Mouse (Mus musculus) CH12.LX (cell line): ENCODE data around the gene Smg5. TPM values are rescaled to one million over a fixed set of nuclear protein-coding genes. Genes with fewer than 3 reads are reported as not detected.

Source experiments
- DNase-seq: peaks from one replicate; pipeline ENCODE4 v3.0.0-alpha.2; 2013; ENCODE audit errors: extremely low read depth
- H3K27ac ChIP-seq: 2 replicates; pipeline ENCODE4 v1.5.1; 2012; ENCODE audit warnings: low read depth, mild to moderate bottlenecking, control low read depth, moderate library complexity; ENCODE audit not compliant: insufficient read depth
- H3K27me3 ChIP-seq: replicated peaks from 2 replicates; pipeline ENCODE3; 2012; ENCODE audit warnings: inconsistent platforms
- H3K36me3 ChIP-seq, 2 experiments: replicated peaks in 1 of 2; 2 replicates each; pipeline versions ENCODE3 to v1.6.1; 2012; ENCODE audit warnings: inconsistent platforms in 1 of 2, low read length in 1 of 2, mild to moderate bottlenecking in 1 of 2, mixed read lengths in 1 of 2, moderate library complexity in 1 of 2; ENCODE audit not compliant: control insufficient read depth in 1 of 2, insufficient read depth in 1 of 2
- H3K4me1 ChIP-seq, 2 experiments: 2 replicates each; pipeline ENCODE4 v1.6.1; 2012; ENCODE audit warnings: inconsistent platforms in 1 of 2, moderate library complexity in 1 of 2; ENCODE audit not compliant: insufficient read depth in 2 of 2, control insufficient read depth in 1 of 2
- H3K4me2 ChIP-seq: 2 replicates; pipeline ENCODE4 v1.6.1; 2012; ENCODE audit warnings: low read depth, mild to moderate bottlenecking, control low read depth; ENCODE audit not compliant: poor library complexity, insufficient read depth, severe bottlenecking
- H3K4me3 ChIP-seq, 3 experiments: fragments of 150-350 bp in 1 of 3; sonication (generic) in 1 of 3; replicated peaks in 1 of 3; 2 replicates each; pipeline versions ENCODE3 to v1.5.1; 2011 to 2012; ENCODE audit warnings: low read depth in 2 of 3, low read length in 2 of 3, mild to moderate bottlenecking in 2 of 3, moderate library complexity in 2 of 3, control low read depth in 1 of 3, improper control_type of control experiment in 1 of 3, inconsistent platforms in 1 of 3, mixed read lengths in 1 of 3; ENCODE audit not compliant: poor library complexity in 1 of 3
- H3K79me2 ChIP-seq: replicated peaks from 2 replicates; pipeline ENCODE4 v1.6.1; 2012; ENCODE audit warnings: mild to moderate bottlenecking, moderate library complexity; ENCODE audit not compliant: control insufficient read depth, poor library complexity, insufficient read depth, severe bottlenecking; ENCODE audit errors: extremely low read depth
- H3K9ac ChIP-seq: 2 replicates; pipeline ENCODE4 v1.6.1; 2012; ENCODE audit warnings: low read depth, mild to moderate bottlenecking, control low read depth, moderate library complexity; ENCODE audit not compliant: insufficient read depth
- H3K9me3 ChIP-seq: replicated peaks from 2 replicates; pipeline ENCODE3; 2012; ENCODE audit warnings: low read length, inconsistent platforms, mixed read lengths
- BHLHE40 ChIP-seq: IDR thresholded peaks from 2 replicates; pipeline ENCODE4 v1.6.1; 2011; ENCODE audit warnings: mild to moderate bottlenecking, low read depth, low read length, improper control_type of control experiment
- CHD1 ChIP-seq: IDR thresholded peaks from 2 replicates; pipeline ENCODE4 v1.6.1; 2012; ENCODE audit warnings: low read depth, low read length, improper control_type of control experiment, inconsistent platforms
- CHD2 ChIP-seq: IDR thresholded peaks from 2 replicates; pipeline ENCODE4 v1.6.1; 2011; ENCODE audit warnings: low read length, improper control_type of control experiment
- E2F4 ChIP-seq: IDR thresholded peaks from 2 replicates; pipeline ENCODE4 v1.6.1; 2011; ENCODE audit warnings: low read depth, low read length, improper control_type of control experiment; ENCODE audit not compliant: insufficient replicate concordance
- ELF1 ChIP-seq: IDR thresholded peaks from 2 replicates; pipeline ENCODE4 v1.6.1; 2014; ENCODE audit warnings: low read depth, mild to moderate bottlenecking, inconsistent platforms, low read length, improper control_type of control experiment
- ETS1 ChIP-seq: conservative IDR thresholded peaks from 2 replicates; pipeline ENCODE4 v1.6.1; 2012; ENCODE audit warnings: low read depth, mild to moderate bottlenecking, inconsistent platforms, low read length, improper control_type of control experiment, moderate library complexity
- GABPA ChIP-seq: IDR thresholded peaks from 2 replicates; pipeline ENCODE4 v1.6.1; 2012; ENCODE audit warnings: low read depth, low read length, improper control_type of control experiment, inconsistent platforms; ENCODE audit not compliant: insufficient replicate concordance
- HCFC1 ChIP-seq: IDR thresholded peaks from 2 replicates; pipeline ENCODE4 v1.6.1; 2012; ENCODE audit warnings: low read depth, mild to moderate bottlenecking, inconsistent platforms, low read length, improper control_type of control experiment
- JUND ChIP-seq: conservative IDR thresholded peaks from 2 replicates; pipeline ENCODE4 v1.6.1; 2011; ENCODE audit warnings: low read depth, low read length, improper control_type of control experiment
- MAZ ChIP-seq: IDR thresholded peaks from 2 replicates; pipeline ENCODE4 v1.6.1; 2012; ENCODE audit warnings: low read depth, mild to moderate bottlenecking, inconsistent platforms, low read length, improper control_type of control experiment, moderate library complexity
- MXI1 ChIP-seq: IDR thresholded peaks from 2 replicates; pipeline ENCODE4 v1.6.1; 2011; ENCODE audit warnings: mild to moderate bottlenecking, low read depth, low read length, improper control_type of control experiment
- MYC ChIP-seq: IDR thresholded peaks from 2 replicates; pipeline ENCODE4 v1.6.1; 2011; ENCODE audit warnings: low read depth, mild to moderate bottlenecking, improper control_type of control experiment, low read length
- POLR2A ChIP-seq: IDR thresholded peaks from 2 replicates; pipeline ENCODE4 v1.6.1; 2011; ENCODE audit warnings: low read depth, mild to moderate bottlenecking, improper control_type of control experiment, low read length
- RCOR1 ChIP-seq: conservative IDR thresholded peaks from 2 replicates; pipeline ENCODE4 v1.6.1; 2012; ENCODE audit warnings: low read depth, mild to moderate bottlenecking, inconsistent platforms, low read length, improper control_type of control experiment
- SMC3 ChIP-seq: IDR thresholded peaks from 2 replicates; pipeline ENCODE4 v1.6.1; 2011; ENCODE audit warnings: low read depth, low read length, improper control_type of control experiment
- TBP ChIP-seq: conservative IDR thresholded peaks from 2 replicates; pipeline ENCODE4 v1.6.1; 2011; ENCODE audit warnings: low read depth, low read length, improper control_type of control experiment
- TCF12 ChIP-seq: IDR thresholded peaks from 2 replicates; pipeline ENCODE4 v1.6.1; 2014; ENCODE audit warnings: low read depth, mild to moderate bottlenecking, inconsistent platforms, low read length, improper control_type of control experiment
- UBTF ChIP-seq: IDR thresholded peaks from 2 replicates; pipeline ENCODE4 v1.6.1; 2012; ENCODE audit warnings: low read depth, mild to moderate bottlenecking, inconsistent platforms, low read length, improper control_type of control experiment, moderate library complexity
- USF1 ChIP-seq: IDR thresholded peaks from 2 replicates; pipeline ENCODE4 v1.6.1; 2014; ENCODE audit warnings: low read depth, mild to moderate bottlenecking, inconsistent platforms, low read length, improper control_type of control experiment
- USF2 ChIP-seq: conservative IDR thresholded peaks from 2 replicates; pipeline ENCODE4 v1.6.1; 2011; ENCODE audit warnings: low read depth, low read length, improper control_type of control experiment
- ZC3H11A ChIP-seq: IDR thresholded peaks from 2 replicates; pipeline ENCODE4 v1.6.1; 2012; ENCODE audit warnings: low read depth, mild to moderate bottlenecking, inconsistent platforms, low read length, improper control_type of control experiment
- ZKSCAN1 ChIP-seq: IDR thresholded peaks from 2 replicates; pipeline ENCODE4 v1.6.1; 2012; ENCODE audit warnings: low read depth, inconsistent platforms, low read length, improper control_type of control experiment, borderline replicate concordance
- dilution Hi-C: fragments of 300-500 bp; cut with MboI; formaldehyde crosslinking; loops from 2 replicates; pipeline ENCODE4 v1.14.3; 2020; ENCODE audit warnings: low sequenced_read_pairs; ENCODE audit not compliant: extremely low pct_unique_long_range_greater_than_20kb, extremely low pct_ligation_motif_present
- in situ Hi-C: fragments of 300-500 bp; cut with MboI; formaldehyde crosslinking; loops from 3 replicates; pipeline ENCODE4 v1.14.3; 2019; ENCODE audit warnings: low sequenced_read_pairs, low pct_ligation_motif_present, low pct_unique_long_range_greater_than_20kb, mixed read lengths
- polyA plus RNA-seq: library from polyadenylated mRNA; unstranded; fragments of >175 nt; gene quantifications from 2 replicates; pipeline ENCODE4 v1.2.1, GENCODE M21; 2012; ENCODE audit warnings: low read depth; ENCODE audit not compliant: insufficient read length
- total RNA-seq, 2 experiments: library from RNA; depleted of rRNA; stranded (reverse); fragments of 300-350 nt in 1 of 2; fragments of >200 nt in 1 of 2; gene quantifications; 2 replicates each; pipeline ENCODE4 v1.2.3; 2012 to 2014

Gene Smg5
- total and polyA plus RNA-seq, 3 experiments = 43.7 to 81.6 (median 58.3) TPM

GRCm38 (mm10) chr3:88361096-88361495, 25.0 kb downstream of the Smg5 start:
- no peak for DNase-seq
- Histone ChIP-seq H3K79me2 (no peaks in the 10 kb centered on the region), H3K27ac (no peak overlapping the region), H3K27me3 (no peaks in the 10 kb centered on the region), H3K9ac (no peak overlapping the region), H3K36me3 (peaks cover 63 to 94% of the 10 kb centered on the region in 2 experiments), H3K4me1 (no peaks in the 10 kb centered on the region), H3K4me2 (no peak overlapping the region), H3K9me3 (no peaks in the 10 kb centered on the region)
- dilution Hi-C loops = no loop called here
- in situ Hi-C loops = no loop called here
- no peak for TF ChIP-seq GABPA
- no peak for TF ChIP-seq UBTF
- no peak for TF ChIP-seq E2F4
- TF ChIP-seq CHD1 = no peak
- no peak for TF ChIP-seq SMC3
- no peak for TF ChIP-seq ELF1
- no peak for TF ChIP-seq BHLHE40
- TF ChIP-seq HCFC1 = no peak
- TF ChIP-seq USF1 = no peak
- no peak for TF ChIP-seq CHD2
- TF ChIP-seq USF2 = no peak
- TF ChIP-seq JUND = no peak
- no peak for TF ChIP-seq POLR2A
- no peak for TF ChIP-seq ZKSCAN1
- TF ChIP-seq, all 38 proteins: peak for 0
- H3K4me3 ChIP-seq = no peak overlapping the region

DNA sequence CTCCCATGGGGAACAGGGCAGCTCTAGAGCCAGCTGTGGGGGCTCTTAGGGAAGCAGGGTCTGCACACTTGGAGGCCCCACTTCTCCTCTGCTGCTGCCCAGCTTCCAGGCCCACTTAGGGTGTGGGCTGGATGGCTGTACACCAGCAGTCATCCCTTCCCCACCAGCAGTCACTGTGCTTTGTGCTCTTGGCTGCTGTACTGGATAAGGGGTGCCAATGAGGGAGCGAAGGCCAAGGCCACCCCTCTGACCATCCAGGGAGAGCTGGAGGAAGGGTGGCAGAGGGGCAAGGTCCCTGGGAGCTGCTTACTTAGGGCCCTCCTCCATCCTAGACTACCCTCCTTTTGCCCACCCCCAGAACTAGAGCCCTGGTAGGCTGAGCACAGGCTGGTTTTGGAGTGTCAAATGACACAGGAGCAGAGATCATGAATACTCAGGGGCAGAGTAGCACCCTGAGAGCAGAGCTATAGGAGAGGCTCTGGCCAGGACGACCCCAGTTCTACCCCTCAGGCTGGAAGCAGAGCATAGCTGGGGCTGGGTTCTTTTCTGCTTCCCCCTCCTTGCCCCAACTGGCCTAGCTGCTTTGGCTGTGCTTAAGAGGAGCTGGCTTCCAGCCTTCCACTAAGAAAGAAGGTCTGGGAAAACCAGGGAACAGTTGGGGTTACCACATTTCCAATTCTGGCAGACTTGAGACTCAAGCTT, 25.7 kb downstream of the Smg5 start:
- H3K9me3 ChIP-seq = no peaks in the 10 kb centered on the region
- no peak overlapping the region for H3K27ac ChIP-seq
- H3K4me2 ChIP-seq = no peak overlapping the region
- no peak overlapping the region for H3K9ac ChIP-seq
- in situ Hi-C loops = no loop called here
- no peaks in the 10 kb centered on the region for H3K4me1 ChIP-seq
- no peaks in the 10 kb centered on the region for H3K79me2 ChIP-seq
- dilution Hi-C loops = no loop called here
- no peak for TF ChIP-seq RCOR1
- no peak for TF ChIP-seq MXI1
- TF ChIP-seq MAZ = no peak
- TF ChIP-seq POLR2A = no peak
- TF ChIP-seq MYC = no peak
- no peak for TF ChIP-seq ZC3H11A
- no peak for TF ChIP-seq TBP
- TF ChIP-seq ETS1 = no peak
- no peak for TF ChIP-seq TCF12
- TF ChIP-seq HCFC1 = no peak
- TF ChIP-seq BHLHE40 = no peak
- peaks cover 57 to 89% of the 10 kb centered on the region in 2 experiments for H3K36me3 ChIP-seq
- DNase-seq = no peak
- no peaks in the 10 kb centered on the region for H3K27me3 ChIP-seq
- no peak overlapping the region for H3K4me3 ChIP-seq
